Mouse (Mus musculus) urinary bladder, adult 2 months (tissue): ENCODE measurements at regions not wholly inside any gene's neighbourhood (a gene's known extent, or its start where the extent isn't known, plus 50 kb on each side); places are given as distances from the start of the nearest gene placed in this dataset.

Source experiments
- DNase-seq: peaks from one replicate; pipeline ENCODE4 v3.0.0; 2022; ENCODE audit warnings: low spot score

- DNase-seq = no peak
Measured at GRCm38 (mm10) chr16:95196141-95196540, 61.2 kb upstream of the Kcnj15 start.

DNA sequence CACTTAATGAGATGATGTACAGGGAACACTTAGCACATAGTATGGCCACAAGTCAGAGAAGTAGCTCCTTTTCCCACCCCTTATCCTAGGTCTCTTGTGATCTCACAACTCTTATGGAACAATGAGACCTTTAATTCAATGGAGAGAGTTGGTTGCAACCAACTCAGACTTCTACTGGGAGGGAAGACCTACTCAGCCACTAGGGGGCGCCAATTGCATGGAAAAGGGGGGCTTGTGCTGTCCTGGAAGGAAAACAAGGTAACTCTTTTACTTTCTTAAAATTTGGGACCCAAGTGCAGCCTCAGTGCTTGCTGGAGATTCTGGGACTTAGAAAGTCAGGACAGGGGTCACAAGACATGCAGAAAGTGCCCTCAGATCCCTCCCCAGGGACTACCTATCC is 60.7 kb upstream of the Kcnj15 start:
- DNase-seq = peak; percentile 56

GRCm38 (mm10) chr16:95198795-95199563 is 58.4 kb upstream of the Kcnj15 start:
- DNase-seq = no peak

- DNase-seq = no peak
Measured at GRCm38 (mm10) chr16:95202126-95202883, 55.1 kb upstream of the Kcnj15 start.

- no peak for DNase-seq
Measured at GRCm38 (mm10) chr16:95203026-95203425, 54.3 kb upstream of the Kcnj15 start.

- DNase-seq = no peak
Measured at GRCm38 (mm10) chr16:95203790-95204189, 53.6 kb upstream of the Kcnj15 start.

GRCm38 (mm10) chr16:95204507-95204906 is 52.9 kb upstream of the Kcnj15 start:
- no peak for DNase-seq

DNA sequence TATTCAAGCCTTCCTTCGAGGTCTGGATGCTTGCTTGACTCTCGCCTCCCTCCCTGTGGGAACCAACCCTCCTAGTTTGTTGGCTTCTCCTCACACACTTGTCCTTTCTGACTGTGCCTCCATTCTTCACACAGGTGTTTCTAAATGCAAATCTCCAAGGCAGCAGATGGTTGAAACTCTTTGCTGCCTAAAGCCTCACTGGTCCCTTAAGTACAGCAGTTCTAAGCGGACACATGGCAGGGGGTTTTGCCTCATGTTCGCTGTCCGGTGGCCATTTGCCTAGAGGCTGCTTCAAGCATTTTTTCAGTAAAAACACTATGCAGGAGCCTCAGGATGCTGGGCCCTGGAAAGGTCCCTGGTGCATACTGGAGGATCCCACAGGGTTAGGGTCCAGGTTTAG is 50.9 kb upstream of the Kcnj15 start:
- no peak for DNase-seq

DNA sequence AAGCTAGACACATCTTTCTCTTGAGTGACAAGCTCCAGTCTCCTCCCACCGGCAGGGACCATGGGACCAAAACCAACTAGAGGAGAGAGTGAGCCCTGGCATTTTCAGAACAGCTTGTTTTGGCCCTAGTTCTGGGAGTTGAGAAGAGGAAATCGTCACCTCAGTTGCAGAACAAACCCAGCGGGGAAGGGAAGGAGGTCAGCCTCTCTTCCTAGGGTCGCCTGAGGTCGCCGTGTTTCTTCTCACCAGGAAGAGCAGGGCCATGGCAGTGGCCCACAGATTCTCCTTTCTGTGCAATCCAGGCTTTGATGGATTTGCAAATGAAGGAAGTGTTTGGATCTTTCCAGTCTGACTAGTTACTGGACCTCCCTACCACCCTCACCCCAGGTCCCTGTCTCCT is 49.8 kb upstream of the Kcnj15 start:
- DNase-seq = no peak
